Mouse (Mus musculus) thymus, adult 2 months (tissue): ENCODE measurements around the gene Dnal4. TPM values are rescaled to one million over a fixed set of nuclear protein-coding genes. Genes with fewer than 3 reads are reported as not detected.

ENCODE experiments used
- DNase-seq: peaks from one replicate; pipeline ENCODE4 v3.0.0; 2021
- H3K27ac ChIP-seq: fragments of 200-500 bp; 2 replicates; pipeline ENCODE4 v1.5.1; 2012; ENCODE audit warnings: low read length, control low read depth; ENCODE audit not compliant: control insufficient read depth, insufficient read depth
- H3K27me3 ChIP-seq: fragments of 200-500 bp; 2 replicates; pipeline ENCODE4 v1.6.1; 2012; ENCODE audit warnings: mild to moderate bottlenecking, low read length, moderate library complexity, mixed read lengths; ENCODE audit not compliant: control insufficient read depth, insufficient read depth
- H3K36me3 ChIP-seq: fragments of 200-500 bp; 2 replicates; pipeline ENCODE4 v1.6.1; 2012; ENCODE audit warnings: mild to moderate bottlenecking, low read length, moderate library complexity; ENCODE audit not compliant: control insufficient read depth, insufficient read depth
- H3K4me1 ChIP-seq: fragments of 200-500 bp; replicated peaks from 2 replicates; pipeline ENCODE4 v1.6.1; 2012; ENCODE audit warnings: low read length; ENCODE audit not compliant: control insufficient read depth, insufficient read depth
- H3K4me3 ChIP-seq: fragments of 200-500 bp; 2 replicates; pipeline ENCODE4 v1.5.1; 2012; ENCODE audit warnings: mild to moderate bottlenecking, low read length, control low read depth, moderate library complexity; ENCODE audit not compliant: control insufficient read depth, insufficient read depth
- CTCF ChIP-seq: fragments of 200-500 bp; IDR thresholded peaks from 2 replicates; pipeline ENCODE4 v1.5.1; 2012; ENCODE audit warnings: mild to moderate bottlenecking, control low read depth, low read length, moderate library complexity, borderline replicate concordance; ENCODE audit not compliant: control insufficient read depth, poor library complexity, insufficient read depth; ENCODE audit errors: extremely low read depth
- POLR2A ChIP-seq: fragments of 200-500 bp; IDR thresholded peaks from 2 replicates; pipeline ENCODE4 v1.6.1; 2012; ENCODE audit warnings: mild to moderate bottlenecking, low read length, control low read depth, moderate library complexity; ENCODE audit not compliant: control insufficient read depth, poor library complexity, insufficient read depth; ENCODE audit errors: extremely low read depth
- WGBS: fragments of 180-500 bp; shearing (Covaris S2); methylation state at CpG from one replicate; pipeline ENCODE4 v1.1.7; 2018; 5-methylcytosine and 5-hydroxymethylcytosine counted together
- polyA plus RNA-seq: library from polyadenylated mRNA; depleted of rRNA; stranded (reverse); fragments of >200 nt; gene quantifications from 2 replicates; pipeline ENCODE4 v1.2.3, GENCODE M21; 2012

Dnal4 gene
- polyA plus RNA-seq, 1 experiment: 51.3 TPM

- no peak for DNase-seq
- no peaks in the 10 kb centered on the region for H3K27me3 ChIP-seq
- peaks cover 28% of the 10 kb centered on the region for H3K4me1 ChIP-seq
- TF ChIP-seq CTCF (no peak), POLR2A (no peak)
- H3K4me3 ChIP-seq: peak overlapping the region; percentile 96
- H3K36me3 ChIP-seq: peaks cover 9% of the 10 kb centered on the region
- WGBS: 0% methylated on average over 23 of the region's 23 CpGs
- H3K27ac ChIP-seq: no peak overlapping the region
Observed at GRCm38 (mm10) chr15:79742706-79743023, 35.0 kb downstream of the Dnal4 start.

GRCm38 (mm10) chr15:79741921-79742705 is 35.5 kb downstream of the Dnal4 start, which contains the start of gene Sun2:
Sun2 (minus strand) TSS chr15:79742536.
- H3K27me3 ChIP-seq: no peaks in the 10 kb centered on the region
- H3K36me3 ChIP-seq: peaks cover 14% of the 10 kb centered on the region
- peak within 1 kb of the TSS; percentile 92 for H3K27ac ChIP-seq
- peak; percentile 95 for DNase-seq
- under 1% methylated on average over 93 of the region's 93 CpGs for WGBS
- H3K4me1 ChIP-seq: peaks cover 28% of the 10 kb centered on the region
- TF ChIP-seq CTCF: 0 out of 2 replicates have a peak, but pooled peaks have one; percentile 30
- TF ChIP-seq POLR2A: peak; percentile 73
- H3K4me3 ChIP-seq: peak within 1 kb of the TSS; percentile 96

GRCm38 (mm10) chr15:79741173-79741858 is 36.3 kb downstream of the Dnal4 start:
- Histone ChIP-seq H3K36me3 (peaks cover 22% of the 10 kb centered on the region), H3K4me3 (peak overlapping the region; percentile 96), H3K27me3 (no peaks in the 10 kb centered on the region), H3K27ac (peak overlapping the region; percentile 92), H3K4me1 (peaks cover 28% of the 10 kb centered on the region)
- DNase-seq: peak; percentile 55
- WGBS: 1% methylated on average over 14 of the region's 14 CpGs
- TF ChIP-seq POLR2A (no peak), CTCF (no peak)

- H3K36me3 ChIP-seq: peaks cover 24% of the 10 kb centered on the region
- peak overlapping the region; percentile 92 for H3K27ac ChIP-seq
- H3K4me1 ChIP-seq: peaks cover 30% of the 10 kb centered on the region
Observed at GRCm38 (mm10) chr15:79740739-79741138, 36.9 kb downstream of the Dnal4 start.

GRCm38 (mm10) chr15:79734311-79734710 is 43.3 kb downstream of the Dnal4 start:
- no peak overlapping the region for H3K27ac ChIP-seq
- H3K4me1 ChIP-seq: peaks cover 22% of the 10 kb centered on the region
- H3K36me3 ChIP-seq: peaks cover 81% of the 10 kb centered on the region
- DNase-seq: no peak
- H3K4me3 ChIP-seq: no peak overlapping the region
- H3K27me3 ChIP-seq: no peaks in the 10 kb centered on the region
- 96% methylated on average over 8 of the region's 8 CpGs for WGBS
- TF ChIP-seq CTCF: no peak
- no peak for TF ChIP-seq POLR2A

More at GRCm38 (mm10) chr15:79740739-79741138, 36.9 kb downstream of the Dnal4 start:
- TF ChIP-seq CTCF: no peak
- no peak for TF ChIP-seq POLR2A
- no peaks in the 10 kb centered on the region for H3K27me3 ChIP-seq
- peak overlapping the region; percentile 96 for H3K4me3 ChIP-seq
- 38% methylated on average over 3 of the region's 3 CpGs for WGBS
- no peak for DNase-seq

GRCm38 (mm10) chr15:79733640-79734039 is 44.0 kb downstream of the Dnal4 start:
- peaks cover 85% of the 10 kb centered on the region for H3K36me3 ChIP-seq
- WGBS: 88% methylated on average over 4 of the region's 4 CpGs
- no peak overlapping the region for H3K27ac ChIP-seq

More at GRCm38 (mm10) chr15:79733640-79734039, 44.0 kb downstream of the Dnal4 start:
- TF ChIP-seq CTCF (no peak), POLR2A (no peak)
- Histone ChIP-seq H3K27me3 (no peaks in the 10 kb centered on the region), H3K4me1 (peaks cover 22% of the 10 kb centered on the region), H3K4me3 (no peak overlapping the region)
- no peak for DNase-seq
